Mouse (Mus musculus) MEL (cell line): ENCODE results near the gene Rbks.

Experiments used
- CTCF ChIP-seq, 3 experiments: IDR thresholded peaks in 2 of 3; conservative IDR thresholded peaks in 1 of 3; 2 replicates each; pipeline ENCODE4 v1.5.1; 2011 to 2012; ENCODE audit warnings: low read length in 3 of 3, low read depth in 2 of 3, mild to moderate bottlenecking in 2 of 3, improper control_type of control experiment in 1 of 3, inconsistent platforms in 1 of 3, mixed read lengths in 1 of 3, moderate library complexity in 1 of 3; ENCODE audit not compliant: control insufficient read depth in 1 of 3, insufficient read depth in 1 of 3, poor library complexity in 1 of 3, severe bottlenecking in 1 of 3
- POLR2A ChIP-seq, 2 experiments: IDR thresholded peaks; 2 replicates each; pipeline ENCODE4 v1.6.1; 2011 to 2012; ENCODE audit warnings: low read length in 2 of 2, mild to moderate bottlenecking in 2 of 2, control low read depth in 1 of 2, improper control_type of control experiment in 1 of 2, low read depth in 1 of 2, moderate library complexity in 1 of 2; ENCODE audit not compliant: control insufficient read depth in 1 of 2, insufficient read depth in 1 of 2, poor library complexity in 1 of 2
- TAL1 ChIP-seq: IDR thresholded peaks from 2 replicates; pipeline ENCODE4 v1.6.1; 2012; ENCODE audit warnings: mild to moderate bottlenecking, inconsistent platforms, low read length, moderate library complexity, mixed read lengths
- TCF12 ChIP-seq: IDR thresholded peaks from 2 replicates; pipeline ENCODE4 v1.6.1; 2014; ENCODE audit warnings: low read depth, mild to moderate bottlenecking, inconsistent platforms, low read length, improper control_type of control experiment, moderate library complexity
- ZMIZ1 ChIP-seq: IDR thresholded peaks from 2 replicates; pipeline ENCODE4 v1.6.1; 2012; ENCODE audit warnings: low read depth, mild to moderate bottlenecking, inconsistent platforms, low read length, improper control_type of control experiment, moderate library complexity

GRCm38 (mm10) chr5:31666176-31666575, 31.3 kb downstream of the Rbks start:
- TF ChIP-seq TAL1 (no peak), TCF12 (no peak), POLR2A (IDR thresholded peaks at IDR 0.05; ENCODE audit: control insufficient read depth in 1 of 2, insufficient read depth in 1 of 2, low read depth in 1 of 2, low read length in 2 of 2, poor library complexity in 1 of 2) (no peak), ZMIZ1 (no peak), CTCF (IDR thresholded peaks at IDR 0.05 in 2 of 3, conservative IDR thresholded peaks at IDR 0.05 in 1 of 3; ENCODE audit: control insufficient read depth in 1 of 3, insufficient read depth in 1 of 3, low read depth in 2 of 3, low read length in 3 of 3, poor library complexity in 1 of 3, severe bottlenecking in 1 of 3) (no peak)
